ENCODE assay signal across 9 mouse cellular contexts in genomic region chr3:94811628-94812027, GRCm38 (mm10). TPM values are rescaled to one million over a fixed set of nuclear protein-coding genes. Genes with fewer than 3 reads are reported as not detected.
A peak's percentile ranks its signal among the peaks of the same experiment; 100 is the strongest.
DNase-seq lines count a peak whose midpoint lies in the region; ATAC-seq and TF ChIP-seq lines count a peak whose summit lies in the region.
"Had no signal": no experiment of that assay in that cellular context is flagged by ENCODE, and none has a peak within 500 bp of the region (broad histone marks: within the 10 kb centered on the region; RNA-seq: fewer than 3 reads in every experiment).

No protein-coding gene starts in this region.

- peak; percentile 38 for DNase-seq in hindbrain, embryonic 14.5 days (ENCODE audit: low spot score)
- peak; percentile 50 to 62 for DNase-seq in kidney, postnatal 25 days
- peak; percentile 57 for DNase-seq in retina, embryonic 14.5 days (ENCODE audit: low spot score)
- DNase-seq in layer of hippocampus, postnatal 36 days = no peak

- ATAC-seq in hindbrain, embryonic 14.5 days (ENCODE audit: low FRiP score) = no peak
- ATAC-seq in hindbrain, embryonic 13.5 days (ENCODE audit: low FRiP score) = no peak
- ATAC-seq in erythroblast, adult 5-6 weeks (replicated peaks; ENCODE audit: low FRiP score, poor library complexity, severe bottlenecking) = 0 out of 2 replicates have a peak, but pooled peaks have one; percentile 42
- ATAC-seq in forebrain, embryonic 15.5 days (replicated peaks) = no peak

- no peak overlapping the region for H3K4me2 ChIP-seq in hindbrain, embryonic 14.5 days (replicated peaks)
- H3K4me2 ChIP-seq in hindbrain, embryonic 13.5 days = no peak overlapping the region
- H3K4me2 ChIP-seq in forebrain, embryonic 15.5 days (replicated peaks) = no peak overlapping the region
- H3K4me2 ChIP-seq: limb, embryonic 15.5 days had no signal

- H3K4me3 ChIP-seq in hindbrain, embryonic 14.5 days (replicated peaks; ENCODE audit: low read length) = no peak overlapping the region
- H3K4me3 ChIP-seq in hindbrain, embryonic 13.5 days = no peak overlapping the region
- no peak overlapping the region for H3K4me3 ChIP-seq in ES-Bruce4 (ENCODE audit: low read depth, low read length)
- no peak overlapping the region for H3K4me3 ChIP-seq in forebrain, embryonic 15.5 days
- H3K4me3 ChIP-seq: limb, embryonic 15.5 days had no signal

- no peak overlapping the region for H3K27ac ChIP-seq in hindbrain, embryonic 14.5 days
- no peak overlapping the region for H3K27ac ChIP-seq in hindbrain, embryonic 13.5 days
- H3K27ac ChIP-seq in ES-Bruce4 (ENCODE audit: insufficient read depth, low read length) = no peak overlapping the region
- H3K27ac ChIP-seq in forebrain, embryonic 15.5 days (replicated peaks) = no peak overlapping the region
- H3K27ac ChIP-seq: limb, embryonic 15.5 days had no signal

- no peaks in the 10 kb centered on the region for H3K27me3 ChIP-seq in hindbrain, embryonic 14.5 days (ENCODE audit: control insufficient read depth, insufficient read depth, low read length)
- H3K27me3 ChIP-seq in hindbrain, embryonic 13.5 days = no peaks in the 10 kb centered on the region
- no peaks in the 10 kb centered on the region for H3K27me3 ChIP-seq in ES-Bruce4 (ENCODE audit: control insufficient read depth, insufficient read depth, low read length, poor library complexity, severe bottlenecking)
- no peaks in the 10 kb centered on the region for H3K27me3 ChIP-seq in forebrain, embryonic 15.5 days
- H3K27me3 ChIP-seq: limb, embryonic 15.5 days had no signal

- no peak for TF ChIP-seq POLR2A in ES-Bruce4 (IDR thresholded peaks at IDR 0.05; ENCODE audit: insufficient read depth, low read length)

- no peaks in the 10 kb centered on the region for H3K36me3 ChIP-seq in hindbrain, embryonic 14.5 days (replicated peaks; ENCODE audit: control insufficient read depth, insufficient read depth)
- H3K36me3 ChIP-seq in hindbrain, embryonic 13.5 days = no peaks in the 10 kb centered on the region
- H3K36me3 ChIP-seq in ES-Bruce4 (ENCODE audit: control insufficient read depth, insufficient read depth, low read length, poor library complexity, severe bottlenecking) = no peaks in the 10 kb centered on the region
- H3K36me3 ChIP-seq in forebrain, embryonic 15.5 days = no peaks in the 10 kb centered on the region
- H3K36me3 ChIP-seq: limb, embryonic 15.5 days had no signal

- 19% methylated on average over 4 of the region's 4 CpGs for WGBS in hindbrain, embryonic 14.5 days
- WGBS in hindbrain, embryonic 13.5 days = 21% methylated on average over 4 of the region's 4 CpGs
- 27% methylated on average over 4 of the region's 4 CpGs for WGBS in forebrain, embryonic 15.5 days

- no peaks in the 10 kb centered on the region for H3K9me3 ChIP-seq in hindbrain, embryonic 14.5 days (ENCODE audit: control insufficient read depth, low read length)
- H3K9me3 ChIP-seq in hindbrain, embryonic 13.5 days = no peaks in the 10 kb centered on the region
- no peaks in the 10 kb centered on the region for H3K9me3 ChIP-seq in ES-Bruce4 (replicated peaks; ENCODE audit: control insufficient read depth, insufficient read depth, low read length, poor library complexity, severe bottlenecking)
- H3K9me3 ChIP-seq in forebrain, embryonic 15.5 days = no peaks in the 10 kb centered on the region
- H3K9me3 ChIP-seq: limb, embryonic 15.5 days had no signal

- no peaks in the 10 kb centered on the region for H3K4me1 ChIP-seq in hindbrain, embryonic 14.5 days (replicated peaks; ENCODE audit: control insufficient read depth, insufficient read depth, low read length)
- H3K4me1 ChIP-seq in hindbrain, embryonic 13.5 days (replicated peaks) = no peaks in the 10 kb centered on the region
- no peaks in the 10 kb centered on the region for H3K4me1 ChIP-seq in ES-Bruce4 (ENCODE audit: control insufficient read depth, insufficient read depth, low read length)
- no peaks in the 10 kb centered on the region for H3K4me1 ChIP-seq in forebrain, embryonic 15.5 days
- H3K4me1 ChIP-seq: limb, embryonic 15.5 days had no signal

- H3K9ac ChIP-seq in hindbrain, embryonic 14.5 days = no peak overlapping the region
- no peak overlapping the region for H3K9ac ChIP-seq in hindbrain, embryonic 13.5 days
- H3K9ac ChIP-seq in ES-Bruce4 (ENCODE audit: low read depth, poor library complexity, severe bottlenecking) = no peak overlapping the region
- H3K9ac ChIP-seq in forebrain, embryonic 15.5 days (replicated peaks) = no peak overlapping the region
- H3K9ac ChIP-seq: limb, embryonic 15.5 days had no signal

- peak; percentile 52 for TF ChIP-seq CTCF in ES-Bruce4 (IDR thresholded peaks at IDR 0.05; ENCODE audit: low read depth, low read length)

- TF ChIP-seq EP300 in ES-Bruce4 (IDR thresholded peaks at IDR 0.05; ENCODE audit: insufficient read depth, low read depth, low read length) = no peak

RNA-seq across cellular contexts. Expression of gene Cgn, which starts 25.3 kb away (rescaled TPM):
- 8.8 and 9.8 TPM in 2 replicates for polyA plus RNA-seq in hindbrain, embryonic 14.5 days (2014; fragmentation: Nextera tagmentation; extraction: Ambion mirVana)
- 7.4 and 7.6 TPM in 2 replicates for polyA plus RNA-seq in hindbrain, embryonic 13.5 days (2015; fragmentation: Nextera tagmentation; extraction: Ambion mirVana)
- 65.5 and 69.2 TPM in 2 replicates for polyA plus RNA-seq in ES-Bruce4 (2011; ENCODE audit: insufficient read depth, insufficient read length, low read depth, missing spikeins)
- not detected in 2 replicates for total RNA-seq in erythroblast, adult 5-6 weeks (2015; ENCODE audit: low replicate concordance)
- not detected in 2 replicates for total RNA-seq in erythroblast, adult 5-6 weeks (2017; ENCODE audit: low replicate concordance)
- 4.8 and 5.8 TPM in 2 replicates for polyA plus RNA-seq in forebrain, embryonic 15.5 days (2015; fragmentation: Nextera tagmentation; extraction: Ambion mirVana)
- total RNA-seq in layer of hippocampus, postnatal 36 days (2021) = 1 to 10 TPM; 3.2 to 3.6 TPM

RNA-seq across cellular contexts. Expression of gene Pogz, which starts 25.7 kb away (rescaled TPM):
- 23.8 and 24.1 TPM in 2 replicates for polyA plus RNA-seq in hindbrain, embryonic 14.5 days (2014; fragmentation: Nextera tagmentation; extraction: Ambion mirVana)
- polyA plus RNA-seq in hindbrain, embryonic 13.5 days (2015; fragmentation: Nextera tagmentation; extraction: Ambion mirVana) = 22.7 and 23.4 TPM in 2 replicates
- polyA plus RNA-seq in ES-Bruce4 (2011; ENCODE audit: insufficient read depth, insufficient read length, low read depth, missing spikeins) = 89.2 and 92.6 TPM in 2 replicates
- total RNA-seq in erythroblast, adult 5-6 weeks (2015; ENCODE audit: low replicate concordance) = 13.6 and 25.0 TPM in 2 replicates
- total RNA-seq in erythroblast, adult 5-6 weeks (2017; ENCODE audit: low replicate concordance) = 9.7 and 10.0 TPM in 2 replicates
- 24.7 and 26.5 TPM in 2 replicates for polyA plus RNA-seq in forebrain, embryonic 15.5 days (2015; fragmentation: Nextera tagmentation; extraction: Ambion mirVana)
- 10 to 100 TPM; 54.4 to 62.5 TPM for total RNA-seq in layer of hippocampus, postnatal 36 days (2021)

Comparison
In these comparisons a context has a peak if more than half of its experiments do, and no peak if none do; other contexts are left out.
1. DNase-seq: peak in hindbrain, embryonic 14.5 days (single experiment), kidney, postnatal 25 days (2 of 2) and retina, embryonic 14.5 days (single experiment); none in layer of hippocampus, postnatal 36 days (0 of 2).